Mouse (Mus musculus) induced T-regulatory cell, adult 2 months (primary cell): ENCODE data around the gene Sema4g.
"Not testable (repeated sequence)": the region's sequence is repeated elsewhere in the genome, so short reads cannot be mapped to it uniquely, and the experiment has no call there.

Experiments
- DNase-seq: peaks from one replicate; pipeline ENCODE4 v3.0.0-alpha.2; 2012; ENCODE audit warnings: low read depth

Sema4g gene

DNA sequence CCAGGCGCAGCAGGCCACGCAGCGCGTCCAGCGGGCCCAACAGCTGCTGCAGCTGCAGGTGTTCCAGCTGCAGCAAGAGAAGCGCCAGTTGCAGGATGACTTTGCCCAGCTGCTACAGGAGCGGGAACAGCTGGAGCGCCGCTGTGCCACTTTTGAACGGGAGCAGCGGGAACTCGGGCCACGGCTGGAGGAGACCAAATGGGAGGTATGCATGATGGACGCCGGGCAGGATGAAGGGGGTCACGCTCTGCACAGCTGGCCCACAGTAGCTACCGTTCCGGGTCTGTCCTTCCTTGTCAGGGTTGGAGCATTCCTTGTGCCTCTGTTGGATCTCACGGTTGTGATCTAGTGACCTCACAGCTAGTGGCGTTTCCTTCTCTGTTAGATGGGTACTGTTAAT lies 35.9 kb downstream of the Sema4g start:
- DNase-seq, result no peak

- DNase-seq, result no peak
These were observed 37.2 kb downstream of the Sema4g start for GRCm38 (mm10) chr19:45025937-45026568.

- DNase-seq, result no peak
These were observed 38.2 kb downstream of the Sema4g start for GRCm38 (mm10) chr19:45026958-45027670.

GRCm38 (mm10) chr19:45027848-45028247 lies 38.9 kb downstream of the Sema4g start:
- DNase-seq, result no peak

GRCm38 (mm10) chr19:45028746-45029145 lies 39.8 kb downstream of the Sema4g start:
- DNase-seq, result no peak

DNA sequence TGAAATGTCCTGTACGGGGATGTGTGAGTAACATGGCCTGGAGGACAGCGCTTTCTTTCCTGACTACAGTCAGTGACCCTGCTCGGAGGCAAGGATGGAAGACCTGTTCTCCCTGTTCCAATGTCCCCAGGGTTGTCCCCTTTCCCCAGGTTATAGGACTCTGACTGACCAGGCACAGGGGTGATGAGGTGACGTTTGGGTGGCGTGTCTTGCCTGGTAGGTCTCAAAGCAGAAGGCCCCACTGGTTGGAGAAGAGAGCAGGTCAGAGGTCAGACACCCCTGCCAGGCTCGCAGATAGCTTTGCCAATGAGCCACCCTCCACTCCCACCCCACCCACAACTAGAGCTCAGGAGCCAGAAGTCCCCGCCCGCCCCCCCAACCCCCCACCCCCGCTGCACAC lies 40.7 kb downstream of the Sema4g start:
- no peak for DNase-seq

GRCm38 (mm10) chr19:45030111-45030510 lies 41.2 kb downstream of the Sema4g start:
- DNase-seq, result peak; percentile 83

DNA sequence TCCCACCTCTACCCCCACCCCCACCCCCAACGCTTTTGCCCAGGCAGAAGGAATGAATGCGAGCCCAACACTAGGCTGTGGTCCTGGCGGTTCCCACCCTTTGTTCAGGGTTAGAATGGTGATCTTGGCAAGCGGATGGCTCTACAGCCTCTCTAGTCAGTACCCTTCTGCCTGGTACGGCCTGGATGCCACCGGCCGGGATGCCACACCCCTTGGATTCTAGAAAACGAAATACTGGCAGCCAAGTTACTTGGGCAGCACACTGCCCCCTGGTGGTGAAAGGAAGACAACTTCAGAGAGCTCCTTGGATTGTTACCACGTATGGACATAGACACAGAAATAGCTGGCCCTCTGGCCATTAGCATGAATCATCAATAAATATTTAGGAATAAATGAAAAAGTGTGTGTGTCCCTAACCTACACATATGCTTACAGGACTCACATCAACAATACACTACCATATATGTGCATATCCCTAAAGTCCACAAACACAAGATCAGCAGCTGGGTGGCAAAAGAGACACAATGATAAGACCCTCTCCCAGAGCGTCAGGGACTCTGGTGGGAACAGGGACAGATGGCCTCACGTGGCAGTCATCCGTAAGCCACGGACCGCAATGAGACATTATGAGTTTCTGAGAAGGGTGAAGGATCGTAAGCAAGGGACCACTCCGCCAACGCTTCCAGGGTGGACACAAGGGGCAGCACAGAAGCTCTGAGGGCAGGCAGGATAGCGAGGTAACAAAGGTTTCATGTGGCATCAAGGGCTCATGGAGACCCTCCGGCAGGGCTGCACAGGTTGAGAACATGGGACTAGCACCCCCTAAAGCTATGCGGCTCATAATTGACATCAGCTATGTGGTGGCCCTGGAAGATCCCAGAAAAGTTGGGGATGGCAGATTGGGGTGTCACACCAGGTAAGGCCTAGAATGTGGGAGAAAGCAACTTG lies 42.1 kb downstream of the Sema4g start:
- DNase-seq, result peak; percentile 93

DNA sequence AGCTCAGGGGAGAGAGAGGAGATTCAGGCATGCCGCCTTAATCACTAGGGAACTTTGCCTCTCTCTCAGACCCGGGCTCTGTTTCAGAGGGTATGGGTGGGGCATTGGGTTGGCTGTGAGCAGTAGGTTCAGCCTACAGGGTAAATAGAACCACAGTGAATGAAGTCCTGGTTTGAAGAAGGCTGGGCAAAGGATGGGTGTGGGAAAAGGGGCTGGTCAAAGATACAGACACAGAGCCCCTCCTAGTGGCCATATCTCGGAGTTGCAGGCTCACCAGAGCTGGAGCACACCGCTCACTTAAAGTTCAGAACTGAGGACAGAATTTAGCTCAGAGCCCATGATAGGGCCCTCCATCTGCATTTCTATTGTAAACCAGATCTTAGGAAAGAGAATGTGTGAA lies 42.9 kb downstream of the Sema4g start:
- DNase-seq, result peak; percentile 85

DNA sequence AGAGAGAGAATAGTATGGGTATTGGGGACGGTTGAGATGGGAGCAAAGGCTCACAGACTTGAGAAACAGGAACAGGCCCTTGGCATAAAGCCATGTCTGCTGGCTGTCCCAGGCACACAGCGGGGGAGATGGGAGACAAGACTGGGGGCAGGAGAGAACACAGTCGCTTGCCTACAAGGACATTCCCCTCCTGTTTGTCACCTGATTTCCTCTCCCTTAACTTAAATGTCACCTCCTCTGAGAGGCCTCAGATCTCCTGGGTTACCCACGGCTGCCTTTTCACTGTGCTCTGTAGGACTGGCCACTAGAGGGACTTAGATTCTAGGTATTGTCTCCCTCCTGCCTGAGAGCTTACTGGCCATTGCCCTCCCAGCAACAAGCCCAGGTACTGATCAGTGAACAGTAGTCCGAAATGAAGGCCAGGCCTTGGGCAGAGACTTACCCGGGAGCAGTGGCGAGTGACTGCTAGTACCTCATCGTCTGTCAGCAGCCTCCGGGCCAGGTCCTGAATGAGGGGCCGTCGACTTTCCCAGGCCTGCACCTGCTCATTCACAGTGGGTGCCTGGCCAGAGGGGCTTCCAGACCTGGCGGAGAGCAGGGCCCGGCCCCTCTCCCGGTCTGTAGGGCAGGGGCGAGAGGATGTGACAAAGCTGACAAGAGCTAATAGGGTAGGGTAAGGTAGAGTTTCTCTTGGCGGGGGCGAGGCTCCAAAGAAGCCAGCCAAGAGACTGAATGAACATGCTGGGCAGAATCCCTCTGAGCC lies 43.9 kb downstream of the Sema4g start:
- DNase-seq, result peak; percentile 63

- peak; percentile 61 for DNase-seq
These were observed 48.0 kb downstream of the Sema4g start for GRCm38 (mm10) chr19:45036867-45037266.

- not testable (repeated sequence) for DNase-seq
These were observed 49.3 kb downstream of the Sema4g start for GRCm38 (mm10) chr19:45038198-45038597.

GRCm38 (mm10) chr19:45040214-45040613 lies 51.3 kb downstream of the Sema4g start:
- DNase-seq, result no peak

DNA sequence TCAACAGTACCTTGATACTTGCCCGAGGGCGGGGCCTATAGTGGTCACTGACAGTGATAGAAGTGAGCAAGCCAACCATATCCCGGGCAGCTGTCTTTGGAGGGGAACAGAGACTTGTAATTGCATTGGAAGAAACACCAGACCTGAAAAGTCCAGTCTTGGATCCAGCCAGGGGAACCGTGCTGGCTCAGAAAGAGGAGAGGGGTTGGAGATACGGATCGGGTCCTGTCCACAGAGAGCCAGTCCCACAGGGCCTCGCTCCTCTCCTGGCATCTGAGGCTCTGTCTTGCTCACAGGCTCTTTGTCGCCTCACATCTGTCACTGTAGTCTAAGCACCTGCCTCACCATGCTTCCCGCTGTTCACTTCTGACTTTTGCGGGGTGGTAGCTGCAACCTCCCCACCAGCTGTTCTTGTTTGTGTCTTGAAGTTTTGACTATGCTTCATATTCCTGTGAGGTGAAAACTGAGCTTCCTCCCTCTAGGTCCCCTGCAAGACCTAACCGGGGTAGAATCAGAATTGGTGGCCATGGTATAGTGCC lies 55.6 kb downstream of the Sema4g start:
- DNase-seq, result no peak

- no peak for DNase-seq
These were observed 56.3 kb downstream of the Sema4g start for GRCm38 (mm10) chr19:45045236-45045635.

DNA sequence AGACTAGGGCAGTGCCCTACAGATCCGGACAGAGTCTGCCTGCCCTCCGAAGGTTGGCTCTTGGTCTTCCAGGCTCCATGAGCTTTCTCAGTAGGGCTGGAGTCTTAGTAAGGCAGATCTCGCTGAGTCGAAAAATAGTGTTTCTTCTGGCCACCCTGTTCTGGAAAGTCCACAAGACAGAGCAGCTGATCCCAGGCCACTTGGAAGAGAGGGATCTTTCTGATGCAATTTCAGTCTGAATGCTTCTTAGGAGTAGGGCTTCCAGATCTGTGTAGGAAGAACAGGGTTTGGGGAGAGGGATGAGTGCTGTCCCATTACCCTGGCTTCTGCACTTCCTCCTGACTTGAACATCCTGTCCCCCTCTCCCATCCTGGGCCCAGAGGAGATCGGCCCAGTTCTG lies 56.8 kb downstream of the Sema4g start, which contains the start of gene Pdzd7:
Pdzd7 (minus strand) TSS at position 67 of the 400 bp plus-strand sequence.
- DNase-seq, result no peak

DNA sequence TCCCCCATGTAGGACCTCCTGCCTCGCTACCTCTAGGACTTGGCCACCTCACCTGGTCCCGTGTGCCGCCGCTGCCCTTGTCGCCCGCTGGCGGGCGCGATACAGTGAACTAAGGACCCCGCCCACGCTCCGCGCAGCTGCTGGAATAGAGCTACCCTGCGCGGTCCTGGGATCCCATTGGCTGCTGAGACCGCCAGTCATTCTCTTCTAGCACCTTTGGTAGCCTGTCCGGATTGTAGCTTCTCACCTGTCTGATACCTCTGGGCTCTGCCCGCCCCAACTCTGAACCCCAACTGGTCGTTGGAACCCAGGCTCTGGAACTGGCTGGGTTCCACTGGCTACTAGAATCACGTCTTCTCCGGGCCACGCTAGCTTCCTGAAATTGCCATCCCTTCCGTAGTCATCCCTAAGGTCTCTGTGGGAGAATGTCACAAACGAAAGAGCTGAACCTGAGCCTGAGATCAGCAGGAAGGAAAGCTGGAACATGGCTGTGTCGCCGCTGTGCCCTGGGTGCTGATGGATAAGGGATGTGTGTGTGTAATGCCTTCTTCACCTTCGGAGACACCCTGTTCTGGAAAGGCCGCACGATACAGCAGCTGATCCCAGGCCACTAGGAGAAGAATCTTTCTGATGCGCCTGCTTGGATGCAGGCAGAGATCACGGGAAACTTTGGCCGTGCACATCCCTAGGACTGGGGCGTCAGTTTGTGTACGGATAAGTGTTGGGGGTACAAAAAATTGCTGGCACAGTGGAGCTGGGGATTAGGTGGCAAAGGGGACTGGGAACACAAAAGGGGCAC lies 57.8 kb downstream of the Sema4g start:
- peak; percentile 91 for DNase-seq

DNA sequence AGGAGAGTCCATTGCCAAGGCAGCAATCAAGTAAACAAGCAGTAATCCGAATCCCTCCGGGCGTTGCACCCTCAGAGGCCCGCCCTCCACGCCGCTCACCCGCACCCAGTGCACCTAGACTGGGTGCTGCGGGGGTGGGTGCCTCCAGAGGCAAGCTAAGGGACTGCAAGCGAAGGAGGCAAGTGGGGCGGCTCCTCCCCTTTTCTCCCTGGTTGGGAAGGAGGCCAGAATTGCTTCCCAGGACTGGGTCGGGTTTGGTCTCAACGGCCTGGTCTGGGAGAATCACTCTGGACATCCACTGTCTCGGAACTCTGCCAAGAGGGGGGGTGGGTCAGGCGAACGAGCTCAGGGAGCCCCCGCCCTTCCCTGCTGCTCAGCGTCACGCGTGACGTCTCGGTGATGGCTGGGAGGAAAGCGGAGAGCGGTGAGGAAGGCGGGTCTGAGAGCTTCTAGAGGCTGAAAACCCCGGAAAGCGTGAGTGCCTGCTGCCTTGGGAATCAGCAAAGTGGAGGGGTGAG lies 58.6 kb downstream of the Sema4g start, which contains the start of gene Sfxn3:
Sfxn3 (plus strand) TSS at position 87 of the 518 bp plus-strand sequence.
- peak; percentile 97 for DNase-seq

DNA sequence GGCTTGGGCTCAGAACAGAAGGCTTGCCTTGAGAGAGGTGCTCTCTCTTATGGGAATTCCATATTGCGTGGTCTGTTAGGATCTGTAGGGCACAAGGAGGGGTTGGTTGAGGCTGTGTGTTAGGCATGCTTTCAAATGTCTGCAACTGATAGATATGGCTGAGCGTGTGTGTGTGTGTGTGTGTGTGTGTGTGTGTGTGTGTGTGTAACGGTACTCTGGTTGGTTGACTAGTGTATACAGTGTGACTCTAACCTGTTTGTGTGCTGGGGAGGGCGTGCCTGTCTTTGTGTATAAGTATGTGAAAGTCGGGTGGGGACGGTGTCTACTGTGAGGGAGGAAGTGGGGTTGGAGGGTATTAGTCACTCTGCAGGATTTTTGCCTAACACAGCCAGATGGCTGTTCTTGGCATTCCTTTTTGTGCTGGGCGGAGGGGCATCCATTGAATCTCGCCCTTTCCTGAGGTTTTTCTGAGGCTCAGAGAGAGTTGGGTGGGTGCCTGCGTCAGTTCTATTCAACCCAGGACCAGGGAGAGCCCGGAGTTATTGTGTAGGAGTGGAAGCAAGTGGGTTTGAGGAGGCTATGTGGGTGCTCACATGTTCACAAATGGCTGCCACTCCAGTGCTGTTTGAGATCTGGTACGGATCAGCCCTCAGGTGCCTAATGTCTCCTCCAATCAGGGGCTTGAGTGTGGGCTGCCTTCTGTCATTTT lies 59.2 kb downstream of the Sema4g start:
- DNase-seq, result peak; percentile 89
